7 mouse cellular contexts compared by ENCODE assay signal in genomic region chr16:3884201-3885064, GRCm38 (mm10). TPM values are rescaled to one million over a fixed set of nuclear protein-coding genes. Genes with fewer than 3 reads are reported as not detected.
DNase-seq lines count a peak whose midpoint lies in the region; ATAC-seq lines count a peak whose summit lies in the region.

Gene Zfp597 (minus strand): TSS chr16:3884561.
Gene Gm20695 (plus strand): TSS chr16:3884648.

- H3K27ac ChIP-seq in intestine, embryonic 15.5 days, result peak within 1 kb of the TSS; percentile 89
- peak within 1 kb of the TSS; percentile 93 for H3K27ac ChIP-seq in midbrain, embryonic 10.5 days (replicated peaks)

- ATAC-seq in intestine, embryonic 15.5 days, result peak; percentile 100

- H3K9me3 ChIP-seq in intestine, embryonic 15.5 days, result no peaks in the 10 kb centered on the region
- no peaks in the 10 kb centered on the region; the same call in 1 of the 2 replicates for H3K9me3 ChIP-seq in midbrain, embryonic 10.5 days (replicated peaks)

- WGBS in intestine, embryonic 15.5 days, result under 1% methylated on average over 88 of the region's 88 CpGs
- WGBS in midbrain, embryonic 10.5 days, result under 1% methylated on average over 88 of the region's 88 CpGs

- H3K27me3 ChIP-seq in intestine, embryonic 15.5 days (replicated peaks), result no peaks in the 10 kb centered on the region
- no peaks in the 10 kb centered on the region for H3K27me3 ChIP-seq in midbrain, embryonic 10.5 days (ENCODE audit: low read depth, poor library complexity, severe bottlenecking)

- peak within 1 kb of the TSS; percentile 87 for H3K4me3 ChIP-seq in intestine, embryonic 15.5 days (replicated peaks)
- peak within 1 kb of the TSS; percentile 88 for H3K4me3 ChIP-seq in midbrain, embryonic 10.5 days

- intact Hi-C loops in left cerebral cortex, postnatal 25 days (cut with DNase I), result loop anchor here (1.0 to 10.0 kb wide), 3 partner anchors 12 to 140 kb away; partner anchors contain the start of genes 1700037C18Rik, Cluap1, Naa60 and Zfp263

- peaks cover 10% of the 10 kb centered on the region for H3K4me1 ChIP-seq in intestine, embryonic 15.5 days (replicated peaks)
- H3K4me1 ChIP-seq in midbrain, embryonic 10.5 days, result peaks cover 14% of the 10 kb centered on the region

- peak within 1 kb of the TSS; percentile 87 for H3K9ac ChIP-seq in intestine, embryonic 15.5 days

- peak within 1 kb of the TSS; percentile 63 for H3K4me2 ChIP-seq in intestine, embryonic 15.5 days (replicated peaks)

- no peaks in the 10 kb centered on the region for H3K36me3 ChIP-seq in intestine, embryonic 15.5 days
- peaks cover 19% of the 10 kb centered on the region; the same call in 1 of the 2 replicates for H3K36me3 ChIP-seq in midbrain, embryonic 10.5 days

- DNase-seq in adrenal gland, adult (ENCODE audit: inconsistent age in 2 of 2, low spot score in 1 of 2), result peak; percentile 97 to 98
- peak; percentile 96 for DNase-seq in embryo, embryonic 10.5 days (ENCODE audit: low spot score)
- peak; percentile 95 for DNase-seq in gastrocnemius, postnatal 25 days
- peak; percentile 95 to 96 for DNase-seq in left cerebral cortex, postnatal 25 days (ENCODE audit: low spot score in 2 of 2)
- DNase-seq in midbrain, embryonic 10.5 days (ENCODE audit: low spot score), result peak; percentile 95
- DNase-seq in right cerebral cortex, postnatal 4 days, result peak; percentile 92

RNA-seq across cellular contexts. Expression of gene Zfp597, which starts in this region (rescaled TPM):
- 1 to 10 TPM; 5.2 to 6.5 TPM for total RNA-seq in gastrocnemius, postnatal 25 days (2021)
- 4.2 and 5.1 TPM in 2 replicates for polyA plus RNA-seq in intestine, embryonic 15.5 days (2015; fragmentation: Nextera tagmentation; extraction: Ambion mirVana)
- 10 to 100 TPM; 23.8 to 24.5 TPM for total RNA-seq in left cerebral cortex, postnatal 25 days (2021)
- 7.0 and 10.8 TPM in 2 replicates for polyA plus RNA-seq in midbrain, embryonic 10.5 days (2016; fragmentation: Nextera tagmentation; extraction: Ambion mirVana)

RNA-seq across cellular contexts. Expression of gene Gm20695, which starts in this region (rescaled TPM):
- not detected for total RNA-seq in gastrocnemius, postnatal 25 days (2021)
- 1.2 and 1.6 TPM in 2 replicates for polyA plus RNA-seq in intestine, embryonic 15.5 days (2015; fragmentation: Nextera tagmentation; extraction: Ambion mirVana)
- total RNA-seq in left cerebral cortex, postnatal 25 days (2021), result under 1 TPM in 1 of 2 experiments, not detected in 1; 0.41 TPM
- 4.1 and 5.1 TPM in 2 replicates for polyA plus RNA-seq in midbrain, embryonic 10.5 days (2016; fragmentation: Nextera tagmentation; extraction: Ambion mirVana)

Comparison
In these comparisons a context has a peak if more than half of its experiments do, and no peak if none do; other contexts are left out.
1. Peak in every context shown above with its lines: DNase-seq, ATAC-seq, H3K4me3 ChIP-seq and H3K27ac ChIP-seq.